Mouse (Mus musculus) bone marrow macrophage, adult 2 months (primary cell): Measurements from ENCODE around the gene Vps13d. TPM values are rescaled to one million over a fixed set of nuclear protein-coding genes. Genes with fewer than 3 reads are reported as not detected.

ENCODE experiments used
- H3K27ac ChIP-seq: 2 replicates; pipeline ENCODE4 v1.5.1; 2012; ENCODE audit warnings: low read depth, low read length; ENCODE audit not compliant: insufficient read depth
- H3K4me1 ChIP-seq: 2 replicates; pipeline ENCODE4 v1.6.1; 2012; ENCODE audit warnings: low read length; ENCODE audit not compliant: control insufficient read depth, insufficient read depth
- H3K4me3 ChIP-seq: 2 replicates; pipeline ENCODE4 v1.5.1; 2012; ENCODE audit warnings: mild to moderate bottlenecking, low read length, moderate library complexity; ENCODE audit not compliant: insufficient read depth
- CTCF ChIP-seq: IDR thresholded peaks from 2 replicates; pipeline ENCODE4 v1.5.1; 2012; ENCODE audit warnings: low read depth, mild to moderate bottlenecking, low read length, moderate library complexity
- POLR2A ChIP-seq: IDR thresholded peaks from 2 replicates; pipeline ENCODE4 v1.6.1; 2012; ENCODE audit warnings: mild to moderate bottlenecking, low read depth, low read length, borderline replicate concordance
- polyA plus RNA-seq: library from polyadenylated mRNA; stranded (reverse); fragments of >200 nt; gene quantifications from 2 replicates; pipeline ENCODE4 v1.2.4, GENCODE M21; 2012; ENCODE audit not compliant: missing spikeins, insufficient read depth, insufficient read length

Gene Vps13d
- polyA plus RNA-seq, 1 experiment, result 44.8 TPM

DNA sequence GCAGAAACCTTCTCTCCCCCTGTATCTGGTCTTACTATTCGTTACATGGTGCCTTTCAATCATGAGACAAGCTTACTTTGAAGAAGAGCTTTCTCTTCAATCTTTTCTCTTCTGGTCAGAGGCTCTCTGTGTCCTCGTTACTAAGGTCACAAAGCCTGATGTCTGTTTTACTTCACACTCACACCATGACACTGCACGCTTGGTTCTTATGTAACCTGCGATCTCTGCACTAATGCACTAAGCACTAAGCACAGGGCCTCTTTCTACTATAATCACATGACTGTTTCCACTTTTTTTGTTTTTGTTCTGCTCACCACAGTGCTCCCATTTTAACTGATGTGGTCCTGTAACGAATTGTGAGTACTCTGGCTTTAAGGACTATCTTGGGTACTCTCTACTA lies 146.8 kb downstream of the Vps13d start:
- H3K4me1 ChIP-seq, result peaks cover 38% of the 10 kb centered on the region
- H3K4me3 ChIP-seq, result no peak overlapping the region
- H3K27ac ChIP-seq, result no peak overlapping the region
- no peak for TF ChIP-seq POLR2A
- no peak for TF ChIP-seq CTCF

DNA sequence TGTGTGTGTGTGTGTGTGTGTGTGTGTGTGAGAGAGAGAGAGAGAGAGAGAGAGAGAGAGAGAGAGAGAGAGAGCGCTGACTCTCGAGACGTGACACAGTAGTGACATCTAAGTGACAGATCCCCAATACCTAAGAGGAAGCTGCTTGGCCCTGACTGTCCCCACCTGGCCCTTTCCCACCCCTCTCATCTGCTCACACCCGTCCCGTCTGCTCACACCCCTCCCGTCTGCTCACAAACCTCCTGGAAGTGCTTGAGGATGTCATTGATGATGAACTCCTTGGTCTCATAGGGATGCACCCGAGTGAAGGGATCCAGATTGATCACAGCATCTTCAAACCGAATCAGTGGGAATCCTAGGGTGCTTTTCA lies 148.8 kb downstream of the Vps13d start:
- Histone ChIP-seq H3K27ac (no peak overlapping the region), H3K4me3 (no peak overlapping the region), H3K4me1 (peaks cover 48% of the 10 kb centered on the region)
- TF ChIP-seq CTCF (no peak), POLR2A (no peak)

DNA sequence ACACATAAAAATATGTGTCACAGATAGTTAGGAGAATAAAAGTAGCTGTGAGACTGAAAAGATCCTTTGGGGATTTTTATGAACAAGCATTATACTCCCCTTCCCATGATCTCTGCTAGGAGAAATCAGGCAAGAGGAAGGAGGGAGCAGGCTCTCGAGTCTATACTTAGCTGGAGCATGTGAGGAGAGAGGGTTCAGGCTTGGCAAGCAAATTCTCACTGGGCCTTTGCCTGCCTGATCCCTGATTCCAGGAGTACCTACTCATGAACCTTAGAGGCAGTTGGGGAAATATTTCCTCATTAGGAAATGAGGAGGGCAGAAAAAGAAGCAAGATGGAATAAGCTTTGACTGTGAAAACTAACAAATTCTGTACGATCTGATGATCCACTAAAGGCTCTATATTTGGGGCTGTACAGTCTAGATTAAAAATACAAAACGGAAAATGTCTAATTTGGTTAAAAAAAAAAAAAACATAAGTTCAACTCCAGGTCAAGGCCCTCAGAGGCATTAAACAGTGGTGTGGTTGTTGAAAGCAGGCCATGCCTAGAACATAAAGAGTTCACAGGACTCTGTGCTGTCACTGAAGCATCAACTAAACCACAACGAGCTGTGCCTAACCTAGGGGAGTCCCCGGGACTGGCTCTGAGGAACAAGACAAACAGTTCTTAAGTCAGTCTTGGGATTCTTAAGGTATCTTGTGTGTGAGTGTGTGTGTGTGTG lies 149.3 kb downstream of the Vps13d start:
- Histone ChIP-seq H3K4me3 (no peak overlapping the region), H3K4me1 (peaks cover 49% of the 10 kb centered on the region), H3K27ac (no peak overlapping the region)
- TF ChIP-seq CTCF (no peak), POLR2A (no peak)

DNA sequence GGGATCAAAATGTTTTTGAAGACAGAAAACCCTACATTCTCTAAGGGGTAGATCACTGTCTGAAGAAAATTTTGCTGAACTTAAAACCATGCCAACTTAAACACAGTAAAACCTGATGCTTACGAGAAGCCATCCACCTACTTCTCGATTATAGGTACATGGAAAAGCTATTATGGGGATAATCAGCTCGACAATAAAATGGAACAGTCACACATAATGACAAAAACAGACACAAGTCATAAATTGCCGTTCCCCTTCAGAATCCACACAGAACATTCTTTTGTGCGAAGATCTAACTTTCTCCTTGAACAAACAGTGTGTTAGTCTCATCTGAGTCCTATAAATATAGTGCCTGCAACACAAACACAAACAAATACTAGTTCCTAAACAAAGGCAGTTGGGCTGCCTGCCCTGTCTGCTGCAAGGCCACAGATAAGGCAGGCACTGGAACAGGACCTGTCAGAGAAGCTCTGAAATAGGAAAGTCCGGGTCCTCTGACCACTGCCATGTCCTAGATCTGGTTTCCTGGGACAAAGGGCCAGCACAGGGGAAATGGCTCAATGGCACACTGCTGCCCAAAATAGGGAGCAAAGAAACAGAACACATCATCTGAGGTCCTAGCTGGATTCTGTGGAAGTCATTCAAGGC lies 153.5 kb downstream of the Vps13d start:
- no peak overlapping the region for H3K4me3 ChIP-seq
- peaks cover 53% of the 10 kb centered on the region for H3K4me1 ChIP-seq
- H3K27ac ChIP-seq, result no peak overlapping the region
- TF ChIP-seq POLR2A, result no peak
- TF ChIP-seq CTCF, result no peak

DNA sequence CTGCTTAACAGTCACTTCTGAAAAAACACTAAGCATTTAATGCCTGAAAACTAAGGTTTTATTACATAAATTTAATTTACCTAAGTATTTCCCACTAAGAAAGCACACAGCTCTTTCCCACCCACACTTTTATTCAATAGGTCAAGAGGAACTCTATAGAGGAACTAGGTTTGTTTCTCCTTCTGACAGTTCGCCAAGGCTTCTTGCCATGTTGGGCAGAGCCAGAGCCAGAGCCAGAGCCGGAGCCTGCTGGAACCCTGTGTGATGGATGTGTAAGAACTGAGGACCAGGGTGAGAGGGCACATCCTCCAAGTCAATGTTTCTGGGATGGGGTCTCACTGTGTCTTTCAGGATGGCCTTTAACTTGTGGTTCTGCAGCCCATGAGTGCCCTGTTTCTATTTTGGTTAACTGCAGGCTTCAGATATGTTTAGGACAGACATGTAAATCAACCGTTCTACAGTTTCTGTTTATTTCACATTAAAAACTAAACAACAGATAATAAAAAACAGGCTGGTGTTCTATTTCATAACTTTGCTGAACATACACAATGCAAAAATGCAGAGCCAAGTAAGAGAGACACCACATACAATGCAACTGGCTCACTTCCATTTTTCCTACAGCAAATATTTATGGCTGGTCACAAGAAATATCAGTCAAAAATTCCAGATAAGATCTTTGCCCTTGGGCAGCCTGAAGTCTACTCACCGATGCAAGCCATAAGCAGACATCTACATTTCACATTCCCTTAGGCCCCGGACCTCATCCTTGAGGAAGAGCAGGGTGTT lies 157.0 kb downstream of the Vps13d start:
- Histone ChIP-seq H3K27ac (peak overlapping the region; percentile 94), H3K4me1 (peaks cover 48% of the 10 kb centered on the region), H3K4me3 (no peak overlapping the region)
- TF ChIP-seq POLR2A (no peak), CTCF (no peak)

DNA sequence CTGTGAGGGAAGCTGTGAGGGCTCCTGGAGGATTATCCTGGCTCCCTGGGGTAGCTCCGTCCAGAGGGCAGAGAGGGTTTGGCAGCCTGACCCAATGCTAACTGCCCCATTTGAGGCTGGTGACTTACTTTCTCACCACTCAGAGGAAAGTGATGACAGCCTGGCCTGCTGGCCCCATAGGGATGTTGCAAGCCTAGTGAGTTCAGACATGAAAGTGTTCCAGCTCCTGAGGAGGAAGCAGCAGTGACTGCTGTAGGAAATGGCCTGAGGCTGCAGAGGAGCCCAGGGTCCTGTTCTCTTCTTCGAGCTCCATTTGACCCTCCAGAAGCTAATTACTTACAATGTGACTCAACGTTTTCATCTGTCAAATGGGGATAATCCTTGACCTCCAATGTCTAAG lies 157.8 kb downstream of the Vps13d start:
- TF ChIP-seq CTCF (no peak), POLR2A (no peak)
- peaks cover 41% of the 10 kb centered on the region for H3K4me1 ChIP-seq
- no peak overlapping the region for H3K4me3 ChIP-seq
- peak overlapping the region; percentile 94 for H3K27ac ChIP-seq

DNA sequence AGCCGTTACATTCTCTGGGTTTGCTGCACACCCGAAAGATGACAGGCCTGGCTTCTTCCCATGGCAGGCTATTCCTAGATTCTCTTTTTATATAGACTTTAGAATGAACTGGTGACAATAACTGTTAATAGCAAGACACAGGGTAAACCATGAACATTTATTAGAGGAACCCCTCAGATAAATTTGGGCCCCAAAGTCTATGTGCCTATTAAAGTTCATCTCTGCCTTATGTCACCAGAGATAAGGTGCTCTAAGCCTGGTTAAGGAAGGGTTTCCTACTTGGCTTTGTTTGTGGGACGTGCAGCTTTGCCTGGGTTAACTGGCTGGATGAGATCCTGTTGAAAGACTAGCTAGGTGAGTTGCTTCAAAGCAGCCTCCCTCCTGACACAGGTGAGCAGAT lies 159.4 kb downstream of the Vps13d start:
- TF ChIP-seq CTCF (no peak), POLR2A (no peak)
- Histone ChIP-seq H3K27ac (no peak overlapping the region), H3K4me3 (no peak overlapping the region), H3K4me1 (peaks cover 28% of the 10 kb centered on the region)

DNA sequence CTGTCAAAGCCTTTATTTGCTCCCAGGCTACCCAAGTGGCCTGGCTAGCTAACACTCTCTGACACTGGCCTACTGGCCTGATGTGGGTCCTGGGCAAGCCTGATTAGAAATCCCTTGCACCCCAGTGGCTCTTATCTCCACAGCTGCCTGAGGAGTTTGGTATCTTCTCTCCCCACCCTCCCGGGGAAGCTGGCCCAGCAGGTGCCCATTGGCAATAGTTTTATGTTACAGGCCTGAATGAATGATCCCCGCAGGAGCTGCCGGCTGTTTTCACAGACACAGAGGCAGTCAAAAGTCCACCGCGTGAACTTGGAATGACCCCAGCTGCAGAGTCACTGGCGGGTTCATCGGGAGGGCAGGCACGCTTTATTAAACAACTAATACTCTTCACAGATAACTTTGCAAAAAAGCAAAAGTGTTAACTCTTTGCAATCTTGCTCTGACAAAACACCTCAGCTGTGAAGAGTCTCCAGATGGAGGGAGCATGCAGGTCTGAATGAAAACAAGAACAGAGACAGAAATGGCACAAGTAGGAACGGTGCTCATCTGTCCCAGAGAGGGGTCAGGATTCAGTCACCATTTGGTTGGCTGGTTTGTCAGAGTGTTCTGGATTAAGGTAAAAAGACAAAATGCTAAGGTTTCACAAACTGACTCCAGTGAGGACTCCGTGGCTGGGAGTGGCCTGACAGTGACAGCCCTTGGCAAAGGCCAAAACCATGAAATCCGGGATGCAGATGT lies 160.1 kb downstream of the Vps13d start:
- TF ChIP-seq POLR2A (no peak), CTCF (no peak)
- H3K27ac ChIP-seq, result no peak overlapping the region
- H3K4me1 ChIP-seq, result peaks cover 26% of the 10 kb centered on the region
- no peak overlapping the region for H3K4me3 ChIP-seq

DNA sequence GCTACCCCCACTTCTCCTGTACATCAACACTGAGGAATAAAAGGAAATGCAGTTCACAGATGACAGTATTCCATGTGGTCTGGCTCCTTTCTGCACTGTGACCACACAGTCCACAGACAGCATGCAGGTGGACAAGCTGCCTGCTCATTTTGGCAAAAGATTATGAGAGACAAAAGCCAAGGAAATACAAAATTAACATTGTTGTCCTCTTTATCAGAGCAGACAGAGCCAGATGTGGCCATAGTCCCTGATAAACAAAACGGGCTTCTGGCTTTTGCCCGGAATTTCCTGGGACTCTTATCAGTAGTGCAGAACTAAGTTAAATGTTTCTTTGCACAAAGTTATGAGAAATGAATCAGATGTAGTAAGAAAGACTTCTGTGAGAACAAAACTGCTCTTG lies 161.4 kb downstream of the Vps13d start:
- Histone ChIP-seq H3K4me3 (no peak overlapping the region), H3K27ac (no peak overlapping the region), H3K4me1 (peaks cover 21% of the 10 kb centered on the region)
- TF ChIP-seq CTCF, result no peak
- TF ChIP-seq POLR2A, result no peak

DNA sequence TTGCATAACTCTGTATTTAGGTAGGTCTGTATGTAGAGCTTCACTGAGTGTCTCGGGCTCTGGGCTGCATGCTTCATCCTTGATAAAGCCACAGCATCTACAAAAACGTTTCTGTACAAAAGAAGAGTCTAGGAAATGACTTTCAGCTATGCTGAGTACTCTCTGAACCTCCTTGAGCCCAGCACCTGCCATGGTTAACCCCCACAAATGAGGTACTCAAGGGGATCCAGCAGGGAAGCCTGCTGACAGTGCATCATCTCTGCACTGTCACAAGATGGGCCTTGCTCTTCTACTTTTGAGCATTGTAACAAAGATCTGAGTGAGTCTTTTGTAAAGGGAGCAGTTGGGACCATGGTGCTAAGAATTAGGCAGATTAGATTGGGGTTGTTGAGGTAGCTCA lies 162.2 kb downstream of the Vps13d start:
- Histone ChIP-seq H3K4me1 (peaks cover 14% of the 10 kb centered on the region), H3K4me3 (no peak overlapping the region), H3K27ac (no peak overlapping the region)
- TF ChIP-seq POLR2A (no peak), CTCF (no peak)
